Mouse (Mus musculus) E14TG2a.4 (cell line): ENCODE data around the gene Hes7.

Source experiments
- H3K27me3 ChIP-seq: 2 replicates; pipeline ENCODE4 v1.6.1; 2014; ENCODE audit warnings: low read length, control low read depth; ENCODE audit not compliant: insufficient read depth
- H3K36me3 ChIP-seq: 2 replicates; pipeline ENCODE4 v1.6.1; 2014; ENCODE audit warnings: low read length, control low read depth; ENCODE audit not compliant: insufficient read depth
- H3K4me1 ChIP-seq: replicated peaks from 2 replicates; pipeline ENCODE4 v1.6.1; 2014; ENCODE audit warnings: low read depth, low read length, control low read depth
- H3K4me3 ChIP-seq: replicated peaks from 2 replicates; pipeline ENCODE4 v1.5.1; 2014; ENCODE audit warnings: mild to moderate bottlenecking, low read length
- H3K9me3 ChIP-seq: 2 replicates; pipeline ENCODE4 v1.6.1; 2014; ENCODE audit warnings: low read length, control low read depth
- CTCF ChIP-seq: conservative IDR thresholded peaks from 2 replicates; pipeline ENCODE4 v1.5.1; 2014; ENCODE audit warnings: low read length
- NANOG ChIP-seq: IDR thresholded peaks from 2 replicates; pipeline ENCODE4 v1.6.1; 2014; ENCODE audit warnings: borderline replicate concordance, low read length, mixed read lengths
- POU5F1 ChIP-seq: IDR thresholded peaks from 2 replicates; pipeline ENCODE4 v1.6.1; 2014; ENCODE audit warnings: low read length, borderline replicate concordance

The Hes7 gene

GRCm38 (mm10) chr11:69117737-69118695 is 2.2 kb upstream of the Hes7 start:
- Histone ChIP-seq H3K4me1 (peaks cover 48% of the 10 kb centered on the region), H3K4me3 (peak overlapping the region; percentile 86), H3K36me3 (no peaks in the 10 kb centered on the region), H3K27me3 (peaks cover 93% of the 10 kb centered on the region), H3K9me3 (no peaks in the 10 kb centered on the region)
- TF ChIP-seq CTCF (no peak), NANOG (no peak), POU5F1 (no peak)

- Histone ChIP-seq H3K9me3 (no peaks in the 10 kb centered on the region), H3K4me1 (peaks cover 48% of the 10 kb centered on the region), H3K4me3 (peak overlapping the region; percentile 86), H3K27me3 (peaks cover 87% of the 10 kb centered on the region), H3K36me3 (no peaks in the 10 kb centered on the region)
- TF ChIP-seq POU5F1 (no peak), NANOG (no peak), CTCF (no peak)
These were observed 1.4 kb upstream of the Hes7 start for GRCm38 (mm10) chr11:69118765-69119164.

GRCm38 (mm10) chr11:69119446-69120155 is 603 bp upstream of the Hes7 start:
- H3K4me3 ChIP-seq: peak overlapping the region; percentile 95
- no peaks in the 10 kb centered on the region for H3K9me3 ChIP-seq
- no peaks in the 10 kb centered on the region for H3K36me3 ChIP-seq
- peaks cover 78% of the 10 kb centered on the region for H3K27me3 ChIP-seq
- no peak for TF ChIP-seq NANOG
- TF ChIP-seq POU5F1: no peak
- TF ChIP-seq CTCF: no peak
- peaks cover 48% of the 10 kb centered on the region for H3K4me1 ChIP-seq

GRCm38 (mm10) chr11:69121001-69121740 is 967 bp downstream of the Hes7 start:
- H3K27me3 ChIP-seq: peaks cover 63% of the 10 kb centered on the region
- TF ChIP-seq NANOG: no peak
- no peak for TF ChIP-seq CTCF
- TF ChIP-seq POU5F1: no peak
- no peaks in the 10 kb centered on the region for H3K36me3 ChIP-seq
- H3K4me1 ChIP-seq: peaks cover 56% of the 10 kb centered on the region
- peak overlapping the region; percentile 95 for H3K4me3 ChIP-seq
- H3K9me3 ChIP-seq: no peaks in the 10 kb centered on the region

- no peaks in the 10 kb centered on the region for H3K9me3 ChIP-seq
- H3K4me3 ChIP-seq: peak overlapping the region; percentile 95
- H3K4me1 ChIP-seq: peaks cover 61% of the 10 kb centered on the region
- H3K27me3 ChIP-seq: peaks cover 63% of the 10 kb centered on the region
- H3K36me3 ChIP-seq: no peaks in the 10 kb centered on the region
- TF ChIP-seq CTCF (no peak), POU5F1 (no peak), NANOG (no peak)
These were observed 1.6 kb downstream of the Hes7 start for GRCm38 (mm10) chr11:69121741-69122335.

- Histone ChIP-seq H3K4me1 (peaks cover 61% of the 10 kb centered on the region), H3K27me3 (peaks cover 63% of the 10 kb centered on the region), H3K9me3 (no peaks in the 10 kb centered on the region), H3K4me3 (peak within 1 kb of the TSS; percentile 95), H3K36me3 (no peaks in the 10 kb centered on the region)
- TF ChIP-seq CTCF: no peak
- no peak for TF ChIP-seq NANOG
- TF ChIP-seq POU5F1: no peak
These were observed 2.2 kb downstream of the Hes7 start, which contains the start of gene 9130213A22Rik for GRCm38 (mm10) chr11:69122336-69122951. TSS of gene 9130213A22Rik (minus strand) at chr11:69122589.

GRCm38 (mm10) chr11:69123056-69123692 is 3.0 kb downstream of the Hes7 start:
- Histone ChIP-seq H3K4me1 (peaks cover 55% of the 10 kb centered on the region), H3K9me3 (no peaks in the 10 kb centered on the region), H3K4me3 (peak overlapping the region; percentile 95), H3K36me3 (no peaks in the 10 kb centered on the region), H3K27me3 (peaks cover 58% of the 10 kb centered on the region)
- TF ChIP-seq POU5F1 (no peak), CTCF (no peak), NANOG (no peak)
